Mouse (Mus musculus): Measurements from ENCODE around the gene Gm21828.
"Not testable (repeated sequence)": the region's sequence is repeated elsewhere in the genome, so short reads cannot be mapped to it uniquely, and the experiment has no call there.

The Gm21828 gene

GRCm38 (mm10) chrY:13223828-13224227, at the start of gene Gm21828:
Gm21828 (minus strand) TSS chrY:13223928.
- not testable (repeated sequence) for DNase-seq (ENCODE audit: low spot score in 2 of 2)

- DNase-seq (ENCODE audit: low spot score in 2 of 2) = not testable (repeated sequence)
Measured at GRCm38 (mm10) chrY:13252091-13252490, 28.4 kb upstream of the Gm21828 start, which contains the start of the genes Gm21440 and Gm21454. Gm21440 (plus strand) TSS chrY:13252391. Gm21454 (plus strand) TSS chrY:13252442.
